Mouse (Mus musculus) lung, adult 18-20 months (tissue): Measurements from ENCODE around the gene Cda.
"Not testable (repeated sequence)": the region's sequence is repeated elsewhere in the genome, so short reads cannot be mapped to it uniquely, and the experiment has no call there.

Experiments used
- DNase-seq, 2 experiments: peaks; one replicate each; pipeline ENCODE4 v3.0.0; 2022; ENCODE audit warnings: mixed read lengths in 2 of 2

The Cda gene

DNA sequence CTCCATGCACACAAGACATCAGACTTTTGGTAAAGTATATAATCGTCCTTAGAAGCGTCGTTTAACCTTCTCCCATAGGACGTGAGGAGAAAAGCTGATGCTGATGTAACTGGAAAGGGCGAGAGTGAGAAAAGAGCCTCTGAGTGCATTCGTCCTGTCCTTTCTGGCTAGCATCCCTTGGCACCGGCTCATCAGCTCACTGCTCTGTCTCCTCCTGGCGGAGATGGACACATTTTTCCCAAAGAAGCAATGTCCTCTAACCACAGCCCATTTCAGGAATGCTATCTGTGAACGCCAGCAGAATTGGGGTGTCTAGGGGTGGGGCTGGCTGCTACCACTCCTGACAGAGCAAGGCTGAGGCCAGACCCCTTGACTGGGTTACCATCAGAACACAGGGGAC, 36.1 kb downstream of the Cda start:
- DNase-seq = no peak

- DNase-seq = no peak
Observed at GRCm38 (mm10) chr4:138330264-138330671, 37.5 kb downstream of the Cda start.

DNA sequence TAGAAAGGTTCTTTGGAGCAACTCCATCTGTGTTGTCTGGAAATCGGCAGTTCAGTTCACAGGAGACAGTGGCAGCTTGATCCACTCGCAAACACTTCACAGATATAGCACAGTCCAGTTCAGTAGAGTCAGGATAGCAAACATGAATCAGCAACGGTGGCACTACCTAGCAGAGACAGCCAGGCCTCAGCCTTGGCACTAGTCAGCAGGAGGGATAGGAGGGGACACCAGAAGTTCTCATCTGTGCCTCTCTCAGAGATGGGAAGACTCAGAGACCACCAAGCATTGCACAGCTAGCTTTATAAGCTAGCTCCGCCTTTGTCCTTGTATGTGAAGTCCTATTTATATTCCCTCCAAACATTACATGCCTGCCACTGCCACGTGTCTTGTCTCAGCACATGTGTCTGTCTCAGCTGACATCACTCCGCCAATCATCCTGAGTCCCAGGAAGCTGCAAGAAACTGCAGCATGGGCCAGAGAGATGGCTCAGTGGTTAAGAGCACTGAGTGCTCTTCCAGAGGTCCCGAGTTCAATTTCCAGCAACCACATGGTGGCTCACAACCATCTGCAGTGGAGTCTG, 39.8 kb downstream of the Cda start:
- DNase-seq = no peak

DNA sequence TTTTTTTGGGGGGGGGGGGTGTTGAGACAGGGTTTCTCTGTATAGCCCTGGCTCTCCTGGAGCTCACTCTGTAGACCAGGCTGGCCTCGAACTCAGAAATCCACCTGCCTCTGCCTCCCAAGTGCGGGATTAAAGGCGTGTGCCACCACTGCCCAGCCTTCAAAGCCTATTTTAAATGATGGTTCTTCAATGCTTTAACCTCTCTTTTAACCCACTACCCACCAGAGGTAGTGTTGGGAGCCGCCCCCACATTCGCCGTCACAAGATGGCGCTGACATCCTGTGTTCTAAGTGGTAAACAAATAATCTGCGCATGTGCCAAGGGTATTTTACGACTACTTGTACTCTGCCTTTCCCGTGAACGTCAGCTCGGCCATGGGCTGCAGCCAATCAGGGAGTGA, 40.6 kb downstream of the Cda start:
- DNase-seq = not testable (repeated sequence)

GRCm38 (mm10) chr4:138326077-138326695, 41.6 kb downstream of the Cda start, which contains the start of gene Pink1:
Gene Pink1, minus strand, starts transcription at chr4:138326307.
- DNase-seq = peak; percentile 91 to 93

GRCm38 (mm10) chr4:138325466-138326076, 42.2 kb downstream of the Cda start:
- DNase-seq = peak; percentile 99

- DNase-seq = no peak
Observed at GRCm38 (mm10) chr4:138324451-138324850, 43.3 kb downstream of the Cda start.

- no peak for DNase-seq
Observed at GRCm38 (mm10) chr4:138323753-138324152, 44.0 kb downstream of the Cda start.

- no peak for DNase-seq
Observed at GRCm38 (mm10) chr4:138322692-138323091, 45.1 kb downstream of the Cda start.

- no peak for DNase-seq
Observed at GRCm38 (mm10) chr4:138321488-138321887, 46.3 kb downstream of the Cda start.

DNA sequence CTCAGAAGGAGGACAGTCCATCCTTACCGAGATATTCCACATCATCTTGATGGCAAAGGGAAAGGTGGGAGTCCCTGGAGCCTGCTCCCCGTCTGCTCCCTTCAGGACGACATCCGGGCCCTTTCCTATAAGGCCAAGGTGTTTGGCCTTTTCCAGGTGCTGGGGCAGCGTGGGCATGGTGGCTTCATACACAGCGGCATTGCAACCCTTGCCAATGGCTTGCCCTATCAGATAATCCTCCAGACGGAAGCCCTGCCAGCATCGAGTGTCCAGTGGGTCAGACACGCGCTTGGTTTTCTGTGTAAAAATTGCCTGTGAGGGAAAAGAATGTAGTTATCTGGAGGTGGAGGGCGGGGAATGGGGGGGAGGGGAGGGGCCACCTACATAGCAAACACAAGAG, 47.1 kb downstream of the Cda start:
- no peak for DNase-seq

GRCm38 (mm10) chr4:138319508-138319907, 48.3 kb downstream of the Cda start:
- DNase-seq = peak; percentile 81 to 87

GRCm38 (mm10) chr4:138318509-138319266, 49.1 kb downstream of the Cda start:
- peak in 1 of 2 experiments; percentile 31 for DNase-seq

DNA sequence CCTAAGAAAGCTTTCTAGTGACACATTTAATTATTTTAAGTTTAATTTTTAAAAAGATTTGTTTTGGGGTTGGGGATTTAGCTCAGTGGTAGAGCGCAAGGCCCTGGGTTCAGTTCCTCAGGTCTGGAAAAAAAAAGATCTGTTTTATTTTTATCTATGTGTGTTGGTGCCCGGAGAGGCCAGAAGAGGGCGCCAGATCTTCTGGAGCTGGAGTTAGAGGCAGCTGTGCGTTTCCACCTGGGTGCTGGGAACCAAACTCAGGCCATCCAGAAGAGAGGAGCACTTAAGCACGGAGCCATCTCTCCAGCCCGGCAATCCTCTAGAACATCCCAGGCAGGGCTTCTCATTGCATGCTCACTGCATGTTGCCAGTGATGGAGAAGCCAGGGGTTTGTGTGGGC, 51.4 kb downstream of the Cda start:
- DNase-seq = no peak

GRCm38 (mm10) chr4:138315781-138316180, 52.0 kb downstream of the Cda start:
- DNase-seq = no peak

DNA sequence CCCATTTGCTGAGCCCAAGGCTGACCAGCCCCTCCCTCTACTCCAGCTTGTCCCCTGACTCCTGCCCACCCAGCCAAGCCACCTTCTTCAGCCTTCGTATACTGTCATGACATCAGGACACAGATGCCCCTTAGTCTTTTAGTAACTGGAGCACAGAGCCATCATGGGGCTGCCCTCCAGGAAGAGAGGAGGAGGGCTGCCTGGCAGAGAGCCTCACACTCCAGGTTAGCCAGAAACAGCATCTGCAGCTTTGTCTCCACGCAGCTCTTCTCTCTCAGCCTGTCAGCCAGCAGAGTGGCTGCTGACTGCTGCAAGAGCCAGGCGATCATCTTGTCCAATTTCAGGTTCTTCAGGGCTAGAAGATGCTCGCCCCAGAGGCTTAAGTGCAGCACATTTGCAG, 54.0 kb downstream of the Cda start:
- no peak for DNase-seq

DNA sequence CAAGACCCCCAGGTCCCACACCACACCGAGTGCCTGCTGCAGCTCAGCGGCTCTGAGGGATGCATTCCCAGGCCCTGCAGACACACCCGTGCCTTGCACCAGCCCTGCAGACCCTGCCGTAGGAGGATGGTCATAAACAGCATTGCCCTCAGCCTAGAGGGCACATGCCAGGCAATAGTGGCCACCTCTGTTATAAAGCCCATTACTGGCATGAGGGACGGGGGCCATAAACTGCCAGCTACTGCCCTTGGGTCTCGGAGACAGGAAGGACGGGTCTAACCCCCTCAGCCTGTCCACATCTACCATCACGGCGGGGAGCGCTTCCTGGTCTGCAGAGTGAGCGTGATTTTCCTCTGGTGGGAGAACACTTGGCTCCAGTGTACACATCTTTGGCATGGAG, 54.8 kb downstream of the Cda start:
- DNase-seq = no peak

- no peak for DNase-seq
Observed at GRCm38 (mm10) chr4:138312105-138312504, 55.7 kb downstream of the Cda start.

GRCm38 (mm10) chr4:138311595-138311994, 56.2 kb downstream of the Cda start:
- DNase-seq = peak; percentile 50 to 64

DNA sequence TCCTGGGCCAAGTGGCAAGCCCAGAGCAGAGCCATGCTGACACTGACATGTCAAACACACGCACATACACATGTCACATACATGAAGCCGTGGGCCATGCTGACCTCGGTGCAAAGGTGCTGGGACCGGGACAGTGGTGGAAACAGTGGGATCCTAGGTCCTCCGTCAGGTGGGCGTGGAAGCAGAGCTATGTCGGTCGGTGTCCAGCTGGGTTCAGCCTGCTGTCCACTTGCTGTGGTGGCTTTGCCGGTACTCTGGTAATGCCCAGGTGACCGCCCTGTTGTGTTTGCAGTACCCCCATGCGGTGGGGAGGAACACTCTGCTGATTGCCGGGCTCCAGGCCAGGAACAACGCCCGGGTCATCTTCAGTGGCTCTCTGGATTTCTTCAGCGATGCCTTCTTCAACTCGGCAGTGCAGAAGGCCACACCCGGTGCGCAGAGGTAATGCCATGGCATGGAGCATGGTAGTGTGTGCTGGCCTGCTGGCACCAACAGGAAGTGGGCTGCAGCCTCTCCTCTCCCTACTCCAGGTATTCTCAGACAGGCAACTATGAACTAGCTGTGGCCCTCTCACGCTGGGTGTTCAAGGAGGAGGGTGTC, 57.4 kb downstream of the Cda start:
- DNase-seq = no peak

- DNase-seq = no peak
Observed at GRCm38 (mm10) chr4:138307739-138308138, 60.1 kb downstream of the Cda start.

DNA sequence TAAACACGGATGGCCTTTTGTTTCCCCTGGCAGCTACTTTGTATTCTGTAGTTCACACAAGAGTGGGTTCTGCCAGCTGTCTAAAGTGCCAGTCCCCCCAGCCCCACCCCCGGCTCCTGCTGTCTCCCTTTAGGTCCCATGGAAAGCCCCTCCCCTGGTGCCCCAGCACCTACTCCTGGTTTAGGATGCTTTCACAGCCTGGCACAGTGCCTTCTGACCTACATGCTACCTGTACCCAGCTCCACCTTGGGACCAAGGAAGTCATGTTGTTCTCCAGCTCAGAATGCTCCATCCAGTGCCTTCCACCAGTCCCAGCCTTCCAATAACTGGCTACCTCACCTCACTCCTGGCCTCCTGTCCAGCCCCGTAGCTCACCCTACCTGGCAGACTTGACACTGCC, 60.8 kb downstream of the Cda start:
- no peak for DNase-seq
